Mouse (Mus musculus): ENCODE measurements at regions not wholly inside any gene's neighbourhood (a gene's known extent, or its start where the extent isn't known, plus 50 kb on each side); places are given as distances from the start of the nearest gene placed in this dataset.

DNA sequence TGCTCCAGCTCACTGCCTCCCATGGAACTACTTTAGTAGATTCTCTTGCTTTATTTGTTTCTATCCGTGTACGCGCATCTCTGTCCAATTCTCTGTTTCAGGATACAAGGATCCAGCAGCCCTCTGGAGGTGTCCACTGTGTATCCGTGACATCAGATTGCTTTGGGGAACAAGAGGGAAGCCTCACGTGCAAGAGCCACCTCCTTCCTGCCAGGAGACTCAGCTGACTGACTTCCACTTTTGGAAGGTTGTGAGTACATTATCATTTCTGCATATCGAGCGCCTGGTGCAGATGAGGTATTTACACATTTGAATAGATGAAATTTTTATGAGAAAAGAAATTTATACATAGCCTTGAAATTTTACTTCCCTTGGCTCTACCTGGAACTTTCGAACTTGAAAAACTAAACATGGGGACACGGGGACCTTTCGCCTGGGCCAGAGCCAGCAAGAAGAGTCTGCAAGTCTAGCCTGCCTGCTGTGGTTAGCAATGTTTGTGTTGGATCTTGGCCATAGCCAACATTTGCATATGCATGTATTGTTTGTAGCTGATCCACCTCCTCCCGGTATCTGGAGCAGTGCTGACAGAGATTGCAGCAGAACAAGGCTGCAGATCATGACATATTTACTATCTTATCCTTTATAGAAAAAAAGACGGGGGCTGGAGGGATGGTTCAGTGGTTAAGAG, 74.1 kb upstream of the Zc3h12a start:
- peak; percentile 23 for DNase-seq (ENCODE audit: low spot score)

DNA sequence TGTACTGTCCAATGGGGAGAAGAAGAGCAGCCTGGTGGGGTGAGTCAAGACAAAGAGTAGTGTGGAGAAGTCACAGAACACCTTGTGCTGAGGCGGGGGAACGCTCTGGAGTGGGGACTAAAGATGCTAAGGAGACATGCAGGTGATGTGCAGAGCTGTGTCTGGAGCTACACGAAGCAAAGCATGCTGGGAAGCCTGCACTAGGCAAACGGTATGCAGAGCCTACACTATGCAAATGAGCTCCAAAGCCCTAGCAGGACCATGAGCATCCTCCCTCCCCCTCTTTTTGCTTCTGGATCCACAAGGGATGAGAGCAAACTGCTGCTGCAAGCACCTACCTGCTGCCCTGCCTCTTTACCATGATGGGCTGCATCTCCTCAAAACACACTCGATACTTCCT, 73.1 kb upstream of the Zc3h12a start:
- no peak for DNase-seq (ENCODE audit: low spot score)

DNA sequence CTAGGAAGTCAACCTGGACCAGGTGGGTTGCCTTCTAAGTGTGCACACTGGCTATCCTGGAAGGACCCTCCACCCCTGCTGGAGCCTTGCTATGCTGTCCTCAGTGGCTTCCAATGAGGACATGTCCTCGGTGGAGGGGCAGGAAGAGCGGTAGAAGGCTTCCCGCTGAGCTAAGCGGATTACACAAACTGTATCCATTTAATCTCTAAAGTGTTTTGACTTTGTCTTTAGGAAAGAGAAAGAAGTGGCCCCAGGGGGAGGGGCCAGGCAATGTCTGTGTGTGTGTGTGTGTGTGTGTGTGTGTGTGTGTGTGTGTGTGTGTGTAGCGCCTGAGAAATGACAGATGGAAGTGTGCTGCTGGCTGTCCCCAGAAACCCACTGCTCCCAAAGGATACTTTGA, 71.6 kb upstream of the Zc3h12a start:
- no peak for DNase-seq (ENCODE audit: low spot score)

- DNase-seq (ENCODE audit: low spot score): no peak
Measured at GRCm38 (mm10) chr4:125195901-125196435, 68.3 kb upstream of the Zc3h12a start.

GRCm38 (mm10) chr4:125194722-125195380, 67.2 kb upstream of the Zc3h12a start:
- DNase-seq (ENCODE audit: low spot score): no peak

- DNase-seq (ENCODE audit: low spot score): no peak
Measured at GRCm38 (mm10) chr4:125194298-125194697, 66.7 kb upstream of the Zc3h12a start.

GRCm38 (mm10) chr4:125191680-125192079, 64.0 kb upstream of the Zc3h12a start:
- no peak for DNase-seq (ENCODE audit: low spot score)

- DNase-seq (ENCODE audit: low spot score): no peak
Measured at GRCm38 (mm10) chr4:125191010-125191409, 63.4 kb upstream of the Zc3h12a start.

DNA sequence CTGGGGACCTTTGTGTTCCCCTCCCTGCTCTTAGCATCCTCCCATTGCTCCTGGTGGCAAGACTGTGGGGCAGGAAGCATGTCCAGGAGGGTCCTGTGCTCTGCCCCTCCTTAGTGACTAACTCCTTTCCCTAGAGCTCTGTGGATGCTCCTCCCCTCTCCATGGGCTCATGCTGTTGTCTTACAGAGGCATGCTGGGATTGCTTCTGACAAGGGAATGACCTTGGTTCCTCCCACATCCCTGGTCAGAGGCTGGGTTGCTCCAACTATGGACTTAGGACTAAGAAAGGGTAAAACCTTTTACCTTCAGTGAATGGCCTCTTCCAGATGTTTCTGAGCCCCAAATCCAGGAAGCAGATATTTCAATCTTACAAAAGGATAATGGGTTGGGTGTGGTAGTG, 62.3 kb upstream of the Zc3h12a start:
- DNase-seq (ENCODE audit: low spot score): no peak

DNA sequence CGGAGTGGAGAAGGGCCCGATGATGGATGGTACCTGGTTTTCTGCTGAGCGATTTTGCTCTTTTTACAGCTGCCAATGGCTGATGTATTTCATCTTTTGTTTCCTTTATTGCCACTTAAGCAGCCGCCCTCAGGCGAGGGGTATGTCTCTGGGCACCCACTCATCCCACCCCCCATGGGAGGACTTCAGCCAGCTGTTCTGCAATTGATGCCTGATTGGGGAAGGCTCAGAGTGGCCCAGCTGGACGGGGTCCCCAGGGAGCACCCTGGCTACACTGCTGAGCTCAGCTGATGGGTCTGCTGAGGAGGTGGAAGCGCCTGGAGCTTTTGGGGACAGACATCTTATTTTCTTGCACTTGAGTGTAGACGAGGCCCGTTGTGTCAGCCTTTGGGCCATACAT, 58.6 kb upstream of the Zc3h12a start:
- DNase-seq (ENCODE audit: low spot score): no peak

DNA sequence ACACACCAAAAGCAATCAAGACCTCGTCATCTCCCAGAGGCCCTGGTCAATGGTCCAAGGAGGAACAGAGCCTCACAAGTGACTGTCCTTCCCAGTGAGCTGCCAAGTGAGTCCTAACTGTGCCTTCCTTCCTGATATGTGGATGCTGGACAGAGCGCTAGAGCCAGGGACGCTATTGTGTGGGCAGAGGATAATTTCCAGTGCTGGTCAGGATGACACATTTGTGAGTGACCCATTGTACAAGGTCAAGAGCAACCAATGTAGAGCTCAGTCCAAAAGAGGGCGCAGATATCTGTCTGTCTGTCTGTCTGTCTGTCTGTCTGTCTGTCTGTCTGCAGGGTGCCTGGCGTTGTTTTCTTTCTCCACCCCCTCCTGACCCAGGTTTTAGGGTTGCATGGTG, 57.4 kb upstream of the Zc3h12a start:
- no peak for DNase-seq (ENCODE audit: low spot score)

- no peak for DNase-seq (ENCODE audit: low spot score)
Measured at GRCm38 (mm10) chr4:125180947-125181346, 53.3 kb upstream of the Zc3h12a start.

DNA sequence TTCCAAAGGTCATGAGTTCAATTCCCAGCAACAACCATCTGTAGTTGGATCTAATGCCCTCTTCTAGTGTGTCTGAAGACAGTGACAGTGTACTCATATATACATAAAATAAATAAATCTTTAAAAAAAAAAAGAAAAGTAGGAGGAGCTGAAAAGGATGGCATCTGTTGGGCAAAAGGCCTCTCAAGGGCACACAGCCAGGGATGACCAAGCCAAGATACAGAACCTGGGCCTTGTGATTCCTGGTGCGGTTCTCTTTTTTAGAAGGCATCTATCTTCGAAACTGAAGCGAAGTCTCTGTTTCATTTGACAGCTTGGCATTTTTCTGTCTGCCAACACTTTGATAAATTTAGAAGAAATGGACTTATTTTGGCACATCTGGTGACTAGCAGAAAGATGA, 50.9 kb upstream of the Zc3h12a start:
- no peak for DNase-seq (ENCODE audit: low spot score)

- DNase-seq (ENCODE audit: low spot score): no peak
Measured at GRCm38 (mm10) chr4:125177666-125178065, 50.0 kb upstream of the Zc3h12a start.

Data from urinary bladder, postnatal 25 days (tissue).